Mouse (Mus musculus) kidney, adult 2 months (tissue): ENCODE data around the gene Anxa6. TPM values are rescaled to one million over a fixed set of nuclear protein-coding genes. Genes with fewer than 3 reads are reported as not detected.

ENCODE experiments used
- DNase-seq: peaks from one replicate; pipeline ENCODE4 v3.0.0; 2021
- H3K27ac ChIP-seq: fragments of 200-500 bp; 2 replicates; pipeline ENCODE4 v1.5.1; 2012; ENCODE audit warnings: low read depth, low read length, control low read depth, inconsistent platforms; ENCODE audit not compliant: insufficient read depth
- H3K27me3 ChIP-seq: fragments of 200-500 bp; replicated peaks from 2 replicates; pipeline ENCODE4 v1.6.1; 2012; ENCODE audit warnings: mild to moderate bottlenecking, moderate library complexity, low read length, inconsistent platforms; ENCODE audit not compliant: control insufficient read depth, insufficient read depth
- H3K36me3 ChIP-seq: fragments of 200-500 bp; 2 replicates; pipeline ENCODE4 v1.6.1; 2012; ENCODE audit warnings: mild to moderate bottlenecking, moderate library complexity, low read length, inconsistent platforms; ENCODE audit not compliant: control insufficient read depth, insufficient read depth
- H3K4me1 ChIP-seq: fragments of 200-500 bp; 2 replicates; pipeline ENCODE4 v1.6.1; 2011; ENCODE audit warnings: low read length; ENCODE audit not compliant: control insufficient read depth, insufficient read depth
- H3K4me3 ChIP-seq: fragments of 200-500 bp; 2 replicates; pipeline ENCODE4 v1.5.1; 2011; ENCODE audit warnings: mild to moderate bottlenecking, low read depth, low read length, control low read depth; ENCODE audit not compliant: insufficient read depth
- CTCF ChIP-seq: fragments of 200-500 bp; conservative IDR thresholded peaks from 2 replicates; pipeline ENCODE4 v1.5.1; 2011; ENCODE audit warnings: low read depth, mild to moderate bottlenecking, control low read depth, low read length, moderate library complexity, mixed read lengths; ENCODE audit not compliant: insufficient read depth, insufficient read length
- POLR2A ChIP-seq: fragments of 200-500 bp; IDR thresholded peaks from one replicate; pipeline ENCODE4 v1.6.1; 2011; ENCODE audit warnings: low read depth, low read length, control low read depth
- WGBS: fragments of 180-500 bp; shearing (Covaris S2); methylation state at CpG from one replicate; pipeline ENCODE4 v1.1.7; 2018; 5-methylcytosine and 5-hydroxymethylcytosine counted together
- polyA plus RNA-seq: library from polyadenylated mRNA; depleted of rRNA; stranded (reverse); fragments of >200 nt; gene quantifications from 2 replicates; pipeline ENCODE4 v1.2.3, GENCODE M21; 2012

Gene Anxa6
- polyA plus RNA-seq, 1 experiment, result 87.9 TPM

DNA sequence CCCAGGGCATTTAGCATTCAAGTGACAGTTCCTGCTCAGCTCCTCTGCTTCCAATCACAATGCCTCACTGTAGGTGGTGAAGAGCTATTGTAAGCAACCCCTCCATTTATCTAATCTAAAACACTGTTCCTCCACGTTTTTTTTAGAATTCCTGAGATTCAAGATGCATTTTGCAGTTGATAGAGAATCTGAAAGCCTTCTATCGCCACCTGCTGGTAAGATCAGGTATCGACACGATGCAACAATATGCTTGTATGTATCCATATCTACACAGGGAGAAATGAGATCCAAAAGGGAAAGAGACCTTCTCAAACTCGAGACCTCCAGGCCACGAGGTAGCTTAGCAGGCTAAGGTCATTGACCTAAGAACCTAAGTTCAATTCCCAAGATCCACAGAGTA lies 49.2 kb downstream of the Anxa6 start:
- TF ChIP-seq CTCF, result peak; percentile 34
- no peak for TF ChIP-seq POLR2A
- H3K27me3 ChIP-seq, result no peaks in the 10 kb centered on the region
- H3K4me1 ChIP-seq, result no peaks in the 10 kb centered on the region
- peak; percentile 75 for DNase-seq
- no peaks in the 10 kb centered on the region; the same call in 1 of the 2 replicates for H3K36me3 ChIP-seq
- WGBS, result under 1% methylated on average over 6 of the region's 6 CpGs
- no peak overlapping the region for H3K4me3 ChIP-seq
- H3K27ac ChIP-seq, result no peak overlapping the region

DNA sequence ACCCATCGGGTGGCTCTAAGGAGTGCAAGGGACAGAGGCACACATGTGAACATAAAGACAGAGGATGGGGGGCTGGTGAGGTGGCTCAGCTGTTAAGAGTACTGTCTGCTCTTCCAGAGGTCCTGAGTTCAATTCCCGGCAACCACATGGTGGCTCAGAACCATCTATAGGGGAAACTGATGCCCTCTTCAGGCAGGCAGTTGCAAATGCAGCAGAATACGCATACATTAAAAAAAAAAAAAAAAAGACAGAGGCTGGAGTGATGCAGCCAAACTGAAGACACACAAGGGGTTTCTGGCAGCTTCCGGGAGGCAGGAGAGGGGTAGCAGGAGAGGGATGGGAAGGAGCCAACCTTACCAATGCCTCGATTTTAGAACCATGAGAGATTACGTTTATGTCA lies 50.7 kb downstream of the Anxa6 start:
- no peak overlapping the region for H3K27ac ChIP-seq
- no peaks in the 10 kb centered on the region for H3K4me1 ChIP-seq
- no peaks in the 10 kb centered on the region for H3K27me3 ChIP-seq
- TF ChIP-seq CTCF (no peak), POLR2A (no peak)
- H3K36me3 ChIP-seq, result no peaks in the 10 kb centered on the region; the same call in 1 of the 2 replicates
- H3K4me3 ChIP-seq, result no peak overlapping the region
- 91% methylated on average over 6 of the region's 6 CpGs for WGBS
- DNase-seq, result no peak

DNA sequence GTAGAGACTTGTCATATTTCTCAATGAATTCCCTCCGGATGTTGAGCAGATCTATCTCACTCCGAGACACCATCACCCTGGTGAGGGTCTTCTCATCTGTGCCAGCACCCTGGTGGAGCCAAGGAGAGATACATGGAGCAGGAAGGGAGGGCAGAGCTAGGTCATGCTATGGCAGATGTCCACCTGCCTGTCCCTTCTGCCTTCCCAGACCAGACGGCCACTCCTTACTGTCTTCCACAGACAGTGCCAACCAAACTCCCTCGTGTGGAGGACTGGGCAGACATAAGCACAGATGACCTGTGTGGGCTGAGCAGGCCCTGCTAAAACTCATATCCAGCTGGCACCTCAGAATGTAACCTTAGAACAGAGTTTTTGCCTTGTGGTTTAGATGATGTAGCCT lies 51.6 kb downstream of the Anxa6 start:
- Histone ChIP-seq H3K27me3 (no peaks in the 10 kb centered on the region), H3K27ac (no peak overlapping the region), H3K4me1 (no peaks in the 10 kb centered on the region), H3K36me3 (no peaks in the 10 kb centered on the region; the same call in 1 of the 2 replicates), H3K4me3 (no peak overlapping the region)
- TF ChIP-seq CTCF, result no peak
- TF ChIP-seq POLR2A, result no peak
- no peak for DNase-seq
- 89% methylated on average over 4 of the region's 4 CpGs for WGBS

DNA sequence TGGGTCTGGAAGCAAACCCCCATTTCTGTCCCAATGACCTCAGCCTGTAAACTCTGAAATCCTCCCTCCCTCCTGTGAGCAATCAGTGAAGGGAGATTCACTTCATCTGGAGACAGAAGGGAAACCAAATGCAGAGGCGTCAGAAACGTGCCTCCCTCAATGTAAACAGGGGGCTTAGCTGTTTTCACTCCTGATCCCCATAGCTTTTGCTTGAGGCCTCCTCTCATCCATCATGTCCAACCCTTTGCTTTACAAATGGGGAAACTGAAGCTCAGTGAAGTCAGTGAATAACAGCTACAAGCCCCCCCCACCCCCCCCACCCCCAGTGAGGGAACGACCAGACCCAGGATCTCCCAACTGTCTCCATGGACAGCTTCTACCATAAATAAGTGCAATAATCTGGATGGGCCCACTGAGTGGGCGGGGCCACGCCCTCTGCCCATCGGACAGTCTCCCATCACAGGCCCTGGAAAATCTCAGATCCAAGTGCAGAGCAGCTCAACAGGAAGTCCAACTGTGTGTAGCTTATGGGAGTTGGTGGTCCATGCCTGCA lies 55.8 kb downstream of the Anxa6 start:
- H3K27me3 ChIP-seq, result no peaks in the 10 kb centered on the region
- H3K36me3 ChIP-seq, result no peaks in the 10 kb centered on the region
- no peak overlapping the region for H3K4me3 ChIP-seq
- no peak overlapping the region for H3K27ac ChIP-seq
- 55% methylated on average over 6 of the region's 6 CpGs for WGBS
- no peak for TF ChIP-seq CTCF
- TF ChIP-seq POLR2A, result no peak
- DNase-seq, result no peak
- H3K4me1 ChIP-seq, result 0 out of 2 replicates have a peak, but pooled peaks cover 2% of the 10 kb centered on the region

DNA sequence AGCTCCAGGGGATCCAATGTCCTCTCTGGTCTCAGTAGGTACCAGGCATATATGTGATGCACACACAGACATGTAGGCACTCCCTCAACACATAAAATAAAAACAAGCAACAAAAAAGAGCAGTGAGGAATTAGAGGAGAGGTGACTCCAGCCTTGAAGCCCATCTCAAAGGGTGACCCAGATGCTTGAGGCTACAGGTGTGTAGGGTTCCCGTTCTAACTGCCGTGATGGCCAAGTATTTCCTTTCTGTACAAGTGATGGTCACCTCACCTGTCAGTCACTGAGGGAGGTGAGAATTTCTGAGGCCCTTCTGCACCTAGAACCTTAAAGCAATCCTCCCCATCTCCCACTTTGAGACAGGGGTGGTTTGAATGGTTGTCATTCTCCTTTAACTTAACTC lies 56.9 kb downstream of the Anxa6 start:
- no peaks in the 10 kb centered on the region for H3K36me3 ChIP-seq
- no peak for DNase-seq
- WGBS, result 93% methylated on average over 2 of the region's 2 CpGs
- H3K4me1 ChIP-seq, result peaks cover 7% of the 10 kb centered on the region; the same call in 1 of the 2 replicates
- H3K27ac ChIP-seq, result no peak overlapping the region
- TF ChIP-seq CTCF (no peak), POLR2A (no peak)
- H3K27me3 ChIP-seq, result no peaks in the 10 kb centered on the region
- no peak overlapping the region for H3K4me3 ChIP-seq

DNA sequence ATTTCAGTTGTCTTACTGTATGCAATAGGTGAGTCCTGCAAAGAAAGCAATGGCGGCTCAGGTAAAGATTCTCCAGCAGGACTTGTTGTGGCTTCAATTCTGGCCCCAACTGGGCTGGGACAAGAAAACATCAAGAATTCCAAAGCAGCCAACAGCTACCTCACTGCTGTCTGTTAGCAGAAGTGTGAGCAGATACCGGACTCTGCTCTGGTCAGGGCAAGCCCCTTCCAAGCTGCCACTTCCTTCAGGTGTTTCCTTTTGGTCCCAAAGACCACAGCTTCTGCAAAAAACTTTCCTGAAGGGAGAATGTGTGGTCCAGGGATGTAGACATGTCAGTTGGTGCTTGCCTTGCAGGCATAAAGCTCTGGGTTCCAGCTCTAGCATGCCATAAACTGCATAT lies 57.5 kb downstream of the Anxa6 start:
- no peak for DNase-seq
- Histone ChIP-seq H3K27ac (no peak overlapping the region), H3K4me1 (peaks cover 7% of the 10 kb centered on the region; the same call in 1 of the 2 replicates), H3K36me3 (no peaks in the 10 kb centered on the region), H3K4me3 (no peak overlapping the region), H3K27me3 (no peaks in the 10 kb centered on the region)
- 69% methylated on average over 2 of the region's 2 CpGs for WGBS
- TF ChIP-seq POLR2A (no peak), CTCF (no peak)

DNA sequence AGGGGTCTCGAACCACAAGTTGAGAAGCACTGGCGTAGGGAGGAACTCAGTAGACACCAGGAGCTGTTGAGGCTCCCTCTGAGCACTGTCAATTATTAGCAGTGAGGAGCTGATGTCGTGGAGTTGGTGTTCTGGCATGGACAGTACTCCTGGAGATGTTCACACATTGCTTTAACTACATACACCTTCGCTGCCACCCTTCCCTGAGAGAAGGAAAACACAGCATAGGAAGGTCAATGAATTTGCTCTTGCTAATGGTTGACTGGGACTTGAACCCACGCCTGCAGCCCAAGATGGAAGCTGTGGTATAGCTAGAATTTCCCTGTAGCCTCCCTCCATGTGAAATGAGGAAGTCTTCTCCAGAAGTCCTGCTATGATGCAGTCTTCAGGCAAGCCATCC lies 57.9 kb downstream of the Anxa6 start:
- H3K27ac ChIP-seq, result no peak overlapping the region
- no peaks in the 10 kb centered on the region for H3K36me3 ChIP-seq
- H3K27me3 ChIP-seq, result no peaks in the 10 kb centered on the region
- WGBS, result 88% methylated on average over 5 of the region's 5 CpGs
- TF ChIP-seq CTCF, result no peak
- TF ChIP-seq POLR2A, result no peak
- peaks cover 7% of the 10 kb centered on the region; the same call in 1 of the 2 replicates for H3K4me1 ChIP-seq
- no peak overlapping the region for H3K4me3 ChIP-seq
- DNase-seq, result no peak

DNA sequence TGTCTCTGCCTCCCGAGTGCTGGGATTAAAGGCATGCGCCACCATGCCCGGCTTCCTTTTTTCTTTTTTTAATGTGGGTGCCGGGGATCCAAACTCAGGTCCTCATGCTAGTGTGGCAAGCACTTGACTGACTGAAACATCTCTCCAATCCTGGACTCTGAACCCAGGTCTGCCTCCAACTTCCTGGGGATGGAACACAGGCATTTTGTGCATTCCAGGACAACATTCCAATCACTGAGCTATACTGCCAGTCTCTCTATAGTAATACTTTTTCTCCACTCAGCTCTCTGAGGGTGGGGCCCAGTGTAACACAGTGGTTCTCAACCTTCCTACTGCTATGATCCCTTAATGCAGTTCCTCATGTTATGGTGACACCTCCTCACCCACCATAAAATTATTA lies 58.6 kb downstream of the Anxa6 start:
- TF ChIP-seq POLR2A (no peak), CTCF (no peak)
- 89% methylated on average over 4 of the region's 4 CpGs for WGBS
- Histone ChIP-seq H3K36me3 (no peaks in the 10 kb centered on the region), H3K27ac (no peak overlapping the region), H3K4me1 (peaks cover 7% of the 10 kb centered on the region; the same call in 1 of the 2 replicates), H3K27me3 (no peaks in the 10 kb centered on the region), H3K4me3 (no peak overlapping the region)
- DNase-seq, result no peak
